Mouse (Mus musculus) stomach, embryonic 15.5 days (tissue): ENCODE data around the gene Trio. TPM values are rescaled to one million over a fixed set of nuclear protein-coding genes. Genes with fewer than 3 reads are reported as not detected.

Experiments
- ATAC-seq: fragments of 200-750 bp; cut with Nextera tagmentation; 2 replicates; pipeline ENCODE4 v1.8.0; 2017; ENCODE audit warnings: low read depth, moderate number of reproducible peaks, moderate TSS enrichment; ENCODE audit not compliant: insufficient read depth, low FRiP score
- H3K27ac ChIP-seq: fragments of 300-500 bp; sonication (generic); 2 replicates; pipeline ENCODE4 v1.5.1; 2015; ENCODE audit warnings: mild to moderate bottlenecking, inconsistent platforms
- H3K27me3 ChIP-seq: fragments of 300-500 bp; sonication (generic); replicated peaks from 2 replicates; pipeline ENCODE4 v1.6.1; 2015; ENCODE audit warnings: inconsistent platforms
- H3K36me3 ChIP-seq: fragments of 300-500 bp; sonication (generic); 2 replicates; pipeline ENCODE4 v1.6.1; 2015; ENCODE audit warnings: inconsistent platforms
- H3K4me1 ChIP-seq: fragments of 300-500 bp; sonication (generic); 2 replicates; pipeline ENCODE4 v1.6.1; 2015; ENCODE audit warnings: inconsistent platforms
- H3K4me2 ChIP-seq: fragments of 300-500 bp; sonication (generic); 2 replicates; pipeline ENCODE4 v1.6.1; 2015; ENCODE audit warnings: mild to moderate bottlenecking, inconsistent platforms
- H3K4me3 ChIP-seq: fragments of 300-500 bp; sonication (generic); replicated peaks from 2 replicates; pipeline ENCODE4 v1.5.1; 2015; ENCODE audit warnings: inconsistent platforms
- H3K9ac ChIP-seq: fragments of 300-500 bp; sonication (generic); 2 replicates; pipeline ENCODE4 v1.6.1; 2015; ENCODE audit warnings: inconsistent platforms
- H3K9me3 ChIP-seq: fragments of 300-500 bp; sonication (generic); 2 replicates; pipeline ENCODE4 v1.6.1; 2016; ENCODE audit warnings: inconsistent platforms
- WGBS: fragments of 180-500 bp; shearing (Covaris S2); methylation state at CpG from one replicate; pipeline ENCODE4 v1.1.7; 2015; 5-methylcytosine and 5-hydroxymethylcytosine counted together
- polyA plus RNA-seq: library from polyadenylated mRNA; unstranded; fragments of >200 nt; fragmentation: Nextera tagmentation; extraction: Ambion mirVana; gene quantifications from 2 replicates; pipeline ENCODE4 v1.2.1, GENCODE M21; 2015

Trio gene
- polyA plus RNA-seq, 1 experiment from 2014 or later, result 26.7 TPM

DNA sequence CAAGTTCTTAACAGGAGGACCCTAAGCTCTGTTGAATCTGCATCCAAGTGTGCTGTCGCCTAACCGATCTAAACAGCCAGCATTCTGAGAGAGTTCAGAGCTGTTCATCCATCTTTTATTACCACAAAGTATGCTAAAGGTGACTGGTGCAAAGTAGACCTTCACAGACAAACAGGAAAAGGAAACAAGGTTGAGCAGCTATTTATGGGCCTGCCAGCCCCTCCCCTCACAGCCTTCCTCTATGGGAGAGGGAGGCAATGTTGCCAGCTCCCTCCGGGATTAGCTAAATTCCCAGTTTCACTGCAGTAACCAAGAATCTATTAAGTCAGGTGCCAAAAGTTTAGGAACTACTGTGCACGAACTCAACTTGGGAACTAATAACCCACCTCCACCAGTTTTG, 24.3 kb downstream of the Trio start:
- no peaks in the 10 kb centered on the region for H3K27me3 ChIP-seq
- no peak overlapping the region for H3K9ac ChIP-seq
- no peak overlapping the region for H3K4me2 ChIP-seq
- no peaks in the 10 kb centered on the region for H3K36me3 ChIP-seq
- H3K4me3 ChIP-seq, result no peak overlapping the region
- no peaks in the 10 kb centered on the region for H3K9me3 ChIP-seq
- WGBS, result 51% methylated on average over 4 of the region's 4 CpGs
- ATAC-seq, result no peak
- H3K4me1 ChIP-seq, result peaks cover 35% of the 10 kb centered on the region
- no peak overlapping the region; the same call in 1 of the 2 replicates for H3K27ac ChIP-seq

DNA sequence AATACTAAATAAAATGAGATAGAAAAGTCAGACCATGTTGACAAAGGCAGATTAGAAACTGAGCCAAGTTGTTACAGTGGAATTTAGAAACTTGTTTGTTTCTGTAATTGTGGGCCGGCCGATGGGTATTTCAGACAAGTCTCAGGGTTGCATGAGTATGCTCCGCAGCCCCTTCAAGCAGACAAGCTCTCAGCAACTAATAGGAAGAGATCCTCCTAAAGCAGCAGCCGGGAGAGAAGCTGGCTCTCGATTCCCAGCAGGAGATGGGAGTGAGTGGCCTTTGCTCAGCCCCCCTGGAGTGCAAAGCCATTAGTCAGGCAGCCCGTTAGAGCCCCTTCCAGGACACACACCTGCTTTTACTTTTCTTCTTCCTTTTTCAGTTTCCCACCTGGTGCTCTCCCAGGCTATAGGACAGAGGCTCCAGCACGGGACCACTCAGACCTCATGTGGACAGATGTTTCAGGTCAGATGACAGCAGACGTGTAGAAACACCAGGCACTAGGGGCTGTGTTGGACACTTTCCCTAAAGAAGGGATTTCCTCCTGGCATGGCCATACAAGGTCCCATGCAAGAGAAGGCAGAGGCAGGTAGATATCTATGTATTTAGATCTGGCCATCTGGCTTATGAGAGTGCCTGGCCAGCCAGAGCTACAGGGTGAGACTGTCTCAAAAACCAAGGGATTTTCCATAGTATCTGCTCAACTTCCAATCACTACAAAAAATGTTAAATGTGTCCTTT, 26.9 kb downstream of the Trio start:
- no peaks in the 10 kb centered on the region for H3K27me3 ChIP-seq
- H3K27ac ChIP-seq, result no peak overlapping the region
- WGBS, result 21% methylated on average over 8 of the region's 8 CpGs
- no peak overlapping the region for H3K4me3 ChIP-seq
- H3K9me3 ChIP-seq, result no peaks in the 10 kb centered on the region
- no peak overlapping the region for H3K9ac ChIP-seq
- no peaks in the 10 kb centered on the region for H3K36me3 ChIP-seq
- no peak for ATAC-seq
- H3K4me2 ChIP-seq, result no peak overlapping the region
- H3K4me1 ChIP-seq, result peaks cover 36% of the 10 kb centered on the region

DNA sequence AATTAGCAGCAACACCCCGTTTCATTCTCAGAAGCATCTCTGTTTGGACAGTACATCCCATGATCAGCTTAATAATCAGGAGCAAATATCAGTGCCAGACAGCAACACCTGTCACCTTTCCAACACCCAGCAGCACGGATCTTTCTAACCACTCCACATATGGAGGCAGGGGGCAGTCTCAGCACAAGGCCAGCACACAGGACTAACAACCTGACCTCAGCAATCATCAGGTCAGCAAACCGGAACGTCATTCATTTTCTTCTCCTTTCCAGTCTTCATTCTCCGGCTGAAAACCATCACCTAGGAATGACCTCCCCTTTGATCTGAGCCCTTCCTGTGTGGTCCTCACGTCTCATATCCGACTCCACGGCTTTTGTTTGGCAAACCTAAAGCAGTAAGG, 27.7 kb downstream of the Trio start:
- no peak overlapping the region for H3K4me2 ChIP-seq
- peak overlapping the region; percentile 35; the same call in 1 of the 2 replicates for H3K27ac ChIP-seq
- no peaks in the 10 kb centered on the region for H3K27me3 ChIP-seq
- H3K9me3 ChIP-seq, result no peaks in the 10 kb centered on the region
- no peak overlapping the region for H3K9ac ChIP-seq
- H3K36me3 ChIP-seq, result no peaks in the 10 kb centered on the region
- no peak for ATAC-seq
- H3K4me3 ChIP-seq, result no peak overlapping the region
- H3K4me1 ChIP-seq, result peaks cover 44% of the 10 kb centered on the region
- 22% methylated on average over 8 of the region's 8 CpGs for WGBS

DNA sequence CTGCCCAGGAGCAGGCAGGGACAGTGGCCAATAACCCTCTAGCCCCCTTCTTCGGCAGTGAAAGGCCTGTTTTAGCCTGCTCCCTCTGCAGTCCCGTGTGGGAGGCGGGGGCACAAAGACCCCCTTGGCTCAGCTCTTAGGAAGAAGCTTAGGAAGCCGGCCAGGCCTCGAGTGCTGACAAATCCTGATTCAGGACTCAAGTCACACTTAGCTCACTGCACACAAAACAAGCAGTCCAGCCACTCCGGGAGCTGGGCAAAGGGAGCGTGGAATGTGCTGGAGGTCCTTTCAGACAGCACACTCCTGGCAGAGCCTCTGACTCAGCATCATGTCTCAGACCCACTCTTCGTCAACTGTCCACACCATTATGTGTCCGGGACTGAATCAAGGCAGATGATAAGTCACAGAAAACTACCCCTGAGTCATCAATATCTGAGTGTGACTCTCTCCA, 28.2 kb downstream of the Trio start:
- peak overlapping the region; percentile 14; the same call in 1 of the 2 replicates for H3K27ac ChIP-seq

DNA sequence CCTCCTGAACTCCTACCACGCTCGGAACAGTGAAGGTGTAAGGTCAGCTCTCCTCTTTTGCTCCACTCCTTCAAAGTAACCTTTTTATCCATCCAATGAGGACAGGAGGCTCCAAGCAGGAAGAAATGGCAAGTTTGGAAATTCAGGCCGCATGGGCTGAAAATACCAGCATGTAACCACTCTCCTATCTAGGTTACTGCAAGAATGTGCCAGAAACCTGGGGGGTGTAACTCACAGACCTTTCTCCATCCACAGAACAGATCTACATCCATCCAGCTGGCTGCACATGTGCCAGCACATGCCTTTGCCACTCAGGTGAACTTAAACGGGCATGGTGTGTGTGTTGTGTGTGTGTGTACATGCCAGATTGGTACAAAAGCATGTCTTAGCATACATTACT, 28.9 kb downstream of the Trio start:
- Histone ChIP-seq H3K9ac (no peak overlapping the region), H3K27me3 (no peaks in the 10 kb centered on the region), H3K4me1 (peaks cover 46% of the 10 kb centered on the region), H3K9me3 (no peaks in the 10 kb centered on the region), H3K27ac (no peak overlapping the region), H3K4me2 (no peak overlapping the region), H3K36me3 (no peaks in the 10 kb centered on the region), H3K4me3 (no peak overlapping the region)
- WGBS, result 85% methylated on average over 4 of the region's 4 CpGs
- ATAC-seq, result no peak

More for the DNA sequence above, 28.2 kb downstream of the Trio start:
- H3K9ac ChIP-seq, result no peak overlapping the region
- no peak overlapping the region for H3K4me2 ChIP-seq
- 0 out of 2 replicates have a peak, but pooled peaks have one; percentile 20 for ATAC-seq
- H3K27me3 ChIP-seq, result no peaks in the 10 kb centered on the region
- no peaks in the 10 kb centered on the region for H3K9me3 ChIP-seq
- H3K4me3 ChIP-seq, result no peak overlapping the region
- H3K4me1 ChIP-seq, result peaks cover 45% of the 10 kb centered on the region
- H3K36me3 ChIP-seq, result no peaks in the 10 kb centered on the region
- 38% methylated on average over 9 of the region's 9 CpGs for WGBS

DNA sequence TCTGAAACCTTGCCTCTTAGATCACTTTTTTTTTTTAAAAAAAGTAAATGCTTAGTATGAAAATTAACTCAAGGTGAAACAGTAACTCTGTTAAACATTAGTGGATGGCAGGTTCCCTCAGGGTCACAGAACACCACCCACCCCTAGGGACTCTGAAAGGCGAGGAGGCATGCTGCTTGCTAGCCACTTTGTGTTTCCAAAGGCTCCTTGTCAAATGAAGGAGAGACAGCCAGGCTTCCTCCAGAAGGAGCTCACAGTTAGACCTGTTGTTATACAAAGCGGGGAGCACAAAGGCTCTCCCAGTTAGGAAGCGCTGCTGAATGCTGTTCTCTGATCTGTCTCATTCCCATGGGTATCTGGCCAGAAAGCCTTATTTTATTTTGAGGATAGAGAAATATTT, 30.2 kb downstream of the Trio start:
- no peak for ATAC-seq
- Histone ChIP-seq H3K9ac (no peak overlapping the region), H3K4me3 (no peak overlapping the region), H3K4me2 (no peak overlapping the region), H3K27me3 (no peaks in the 10 kb centered on the region), H3K9me3 (no peaks in the 10 kb centered on the region), H3K4me1 (peaks cover 47% of the 10 kb centered on the region), H3K27ac (no peak overlapping the region), H3K36me3 (no peaks in the 10 kb centered on the region)
- WGBS, result 50% methylated on average over 3 of the region's 3 CpGs

DNA sequence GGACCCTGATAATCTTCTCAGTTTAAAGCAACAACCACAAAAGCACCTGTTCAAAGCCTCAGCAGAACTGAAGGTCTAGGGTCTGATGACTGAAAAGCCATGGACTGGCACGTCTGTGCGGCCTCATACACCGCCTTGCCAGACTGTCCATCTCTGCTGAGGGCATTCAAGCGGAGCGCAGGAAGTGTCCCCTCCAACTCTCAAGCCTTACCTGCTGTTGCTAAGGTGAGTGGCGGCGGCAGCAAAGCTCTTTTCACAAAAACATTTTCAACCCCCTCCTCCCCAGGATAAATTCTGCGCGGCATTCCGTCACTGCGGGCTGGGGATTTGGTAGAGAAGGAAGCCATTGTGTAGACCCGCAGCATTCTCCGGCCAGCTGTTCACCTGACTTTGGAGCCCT, 30.8 kb downstream of the Trio start:
- Histone ChIP-seq H3K36me3 (no peaks in the 10 kb centered on the region), H3K4me1 (peaks cover 49% of the 10 kb centered on the region), H3K27ac (0 out of 2 replicates have a peak overlapping the region, but pooled peaks have one; percentile 3), H3K9me3 (no peaks in the 10 kb centered on the region), H3K4me2 (peak overlapping the region; percentile 23; the same call in 1 of the 2 replicates), H3K9ac (no peak overlapping the region), H3K4me3 (no peak overlapping the region), H3K27me3 (no peaks in the 10 kb centered on the region)
- 69% methylated on average over 13 of the region's 13 CpGs for WGBS
- no peak for ATAC-seq

DNA sequence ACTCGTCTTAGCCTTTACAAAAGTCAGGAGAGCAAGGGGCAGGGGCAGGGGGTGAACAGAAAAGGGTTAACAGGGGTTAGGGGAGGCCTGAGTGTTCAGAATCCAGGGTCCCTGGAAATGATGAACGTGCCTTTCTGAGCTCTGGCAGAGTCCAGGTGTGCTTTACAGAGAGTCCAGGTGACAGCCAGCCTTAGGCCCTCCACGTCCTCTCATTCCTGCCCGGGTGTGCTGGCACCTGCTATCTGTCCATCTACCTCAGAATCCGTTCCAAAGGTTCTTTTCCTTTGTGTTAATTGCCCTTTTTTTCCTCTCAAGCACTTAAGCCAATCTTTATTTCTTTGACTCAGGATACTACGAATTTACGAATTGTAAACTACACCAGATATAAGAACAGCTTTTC, 32.1 kb downstream of the Trio start:
- no peak overlapping the region for H3K9ac ChIP-seq
- H3K9me3 ChIP-seq, result no peaks in the 10 kb centered on the region
- peaks cover 51% of the 10 kb centered on the region for H3K4me1 ChIP-seq
- no peak overlapping the region for H3K4me2 ChIP-seq
- WGBS, result 52% methylated on average over 7 of the region's 7 CpGs
- H3K27me3 ChIP-seq, result no peaks in the 10 kb centered on the region
- no peaks in the 10 kb centered on the region for H3K36me3 ChIP-seq
- H3K27ac ChIP-seq, result peak overlapping the region; percentile 49; the same call in 1 of the 2 replicates
- no peak for ATAC-seq
- H3K4me3 ChIP-seq, result no peak overlapping the region

DNA sequence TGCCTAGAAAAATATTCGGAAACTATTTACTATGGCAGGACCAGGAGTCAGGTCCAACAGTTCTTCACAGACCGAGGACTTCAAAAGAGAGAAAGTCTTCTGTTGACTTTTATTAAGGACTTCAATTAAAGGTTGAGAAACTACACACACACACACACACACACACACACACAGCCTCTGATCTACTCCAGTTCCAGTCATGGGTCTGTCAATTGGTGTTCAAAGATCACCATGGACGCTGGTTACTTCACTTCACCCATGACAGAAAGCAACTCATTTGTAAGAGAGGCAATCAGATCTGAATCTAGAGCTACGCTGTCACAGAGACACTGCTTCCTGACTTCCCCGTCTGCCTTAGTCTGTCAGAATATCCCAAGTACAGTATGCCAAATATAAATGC, 33.1 kb downstream of the Trio start:
- WGBS, result 51% methylated on average over 5 of the region's 5 CpGs
- Histone ChIP-seq H3K27ac (peak overlapping the region; percentile 49; the same call in 1 of the 2 replicates), H3K9me3 (no peaks in the 10 kb centered on the region), H3K4me2 (no peak overlapping the region), H3K9ac (no peak overlapping the region), H3K4me3 (no peak overlapping the region), H3K27me3 (no peaks in the 10 kb centered on the region), H3K4me1 (peaks cover 45% of the 10 kb centered on the region), H3K36me3 (no peaks in the 10 kb centered on the region)
- no peak for ATAC-seq

DNA sequence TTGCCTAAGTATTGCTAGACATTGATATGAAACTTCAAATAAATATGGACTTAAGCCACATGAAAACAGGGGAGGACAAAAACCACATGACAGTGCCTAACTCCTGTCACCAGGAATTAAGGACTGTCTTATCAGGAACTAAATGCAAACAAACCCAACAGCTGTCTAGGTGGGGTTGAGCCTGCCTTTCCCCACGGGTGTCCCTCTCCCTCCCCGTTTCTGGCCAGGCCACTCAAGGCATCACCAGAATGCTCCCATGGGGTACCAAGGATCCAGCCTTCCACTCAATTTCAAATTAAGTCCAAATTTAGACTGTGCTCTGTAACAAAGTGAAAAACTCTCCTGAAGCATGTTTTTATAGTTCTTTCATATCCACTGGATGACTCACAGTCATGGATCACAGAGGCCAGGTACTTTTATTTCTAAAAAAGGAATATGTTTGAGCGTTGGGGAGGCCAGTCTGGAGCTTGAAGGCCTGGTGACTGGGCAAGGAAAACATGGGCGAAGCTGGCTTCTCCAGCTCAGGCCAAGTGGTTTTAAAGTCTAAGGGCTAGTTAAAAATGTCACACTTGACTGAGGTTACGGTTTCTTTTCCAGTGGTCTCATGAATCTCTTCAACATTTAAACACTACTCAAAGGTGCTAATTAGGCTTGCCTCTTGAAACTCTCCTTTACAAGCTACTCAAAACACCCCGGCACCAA, 33.6 kb downstream of the Trio start:
- Histone ChIP-seq H3K27ac (peak overlapping the region; percentile 49), H3K4me2 (no peak overlapping the region), H3K9ac (no peak overlapping the region), H3K27me3 (no peaks in the 10 kb centered on the region), H3K4me3 (no peak overlapping the region), H3K4me1 (peaks cover 40% of the 10 kb centered on the region), H3K9me3 (no peaks in the 10 kb centered on the region), H3K36me3 (no peaks in the 10 kb centered on the region)
- 49% methylated on average over 6 of the region's 6 CpGs for WGBS
- ATAC-seq, result no peak

DNA sequence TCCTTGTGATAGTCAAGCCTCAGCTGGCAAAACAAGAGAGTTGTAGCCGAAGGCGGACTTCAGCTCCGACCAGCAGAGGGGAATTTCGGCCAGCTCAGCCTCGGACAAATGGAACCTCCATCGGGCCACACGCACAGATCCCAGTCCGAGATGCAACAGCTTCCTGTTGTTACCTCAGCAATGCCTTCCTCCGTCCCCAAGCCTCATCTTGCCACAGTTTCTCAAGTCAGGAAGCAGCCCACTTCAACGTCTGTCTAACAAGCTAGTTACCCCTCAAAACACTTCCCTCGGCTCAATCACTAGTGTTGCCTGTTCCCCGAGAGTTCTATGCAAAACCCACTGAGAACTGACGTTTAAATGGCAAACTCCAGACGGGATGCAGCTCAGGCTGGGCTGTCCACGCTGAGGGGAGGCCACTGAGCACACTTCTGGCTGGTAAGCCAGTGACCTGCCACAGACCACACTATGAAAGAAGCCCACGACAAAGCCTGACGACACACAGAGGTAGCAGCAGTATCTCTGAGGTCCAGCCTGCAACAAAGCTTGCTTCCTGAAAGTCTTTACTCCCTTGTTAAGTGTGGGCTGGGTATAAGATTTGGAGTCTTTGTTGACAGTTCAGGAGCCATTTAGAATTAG, 34.5 kb downstream of the Trio start:
- WGBS, result 68% methylated on average over 17 of the region's 17 CpGs
- peak overlapping the region; percentile 46; the same call in 1 of the 2 replicates for H3K27ac ChIP-seq

DNA sequence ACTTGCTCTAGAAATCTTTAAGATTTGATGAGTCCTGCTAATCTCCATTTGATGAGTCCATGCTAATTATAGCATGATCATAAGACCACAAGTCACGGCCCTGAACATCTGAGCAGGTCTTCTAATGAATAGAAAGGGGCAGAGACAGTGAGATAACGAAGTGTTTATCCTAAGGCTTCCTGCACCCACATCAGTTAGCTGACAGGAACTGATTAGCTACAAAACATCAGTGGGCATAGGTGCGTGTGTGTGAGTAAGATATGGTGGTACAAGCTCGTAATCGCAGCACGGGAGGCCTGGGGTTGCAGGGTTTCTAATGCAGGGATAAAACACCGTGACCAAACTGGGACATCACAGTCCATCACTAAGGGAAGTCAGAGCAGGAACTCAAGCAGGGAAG, 37.7 kb downstream of the Trio start:
- H3K4me2 ChIP-seq, result no peak overlapping the region
- no peak overlapping the region for H3K9ac ChIP-seq
- WGBS, result 68% methylated on average over 7 of the region's 7 CpGs
- no peak overlapping the region for H3K4me3 ChIP-seq
- ATAC-seq, result no peak
- H3K9me3 ChIP-seq, result no peaks in the 10 kb centered on the region
- no peaks in the 10 kb centered on the region for H3K27me3 ChIP-seq
- H3K36me3 ChIP-seq, result no peaks in the 10 kb centered on the region
- H3K4me1 ChIP-seq, result peaks cover 23% of the 10 kb centered on the region
- H3K27ac ChIP-seq, result no peak overlapping the region

More for the DNA sequence above, 34.5 kb downstream of the Trio start:
- H3K4me1 ChIP-seq, result peaks cover 40% of the 10 kb centered on the region
- no peaks in the 10 kb centered on the region for H3K9me3 ChIP-seq
- no peaks in the 10 kb centered on the region for H3K27me3 ChIP-seq
- H3K4me3 ChIP-seq, result no peak overlapping the region
- ATAC-seq, result no peak
- H3K4me2 ChIP-seq, result no peak overlapping the region
- no peaks in the 10 kb centered on the region for H3K36me3 ChIP-seq
- no peak overlapping the region for H3K9ac ChIP-seq
